Mouse (Mus musculus) yolk sac, embryonic 10.5 days (tissue): ENCODE measurements at regions not wholly inside any gene's neighbourhood (a gene's known extent, or its start where the extent isn't known, plus 50 kb on each side); places are given as distances from the start of the nearest gene placed in this dataset.
A peak's percentile ranks its signal among the peaks of the same experiment; 100 is the strongest.
"Not testable (repeated sequence)": the region's sequence is repeated elsewhere in the genome, so short reads cannot be mapped to it uniquely, and the experiment has no call there.

Experiments used
- DNase-seq: peaks from one replicate; pipeline ENCODE4 v3.0.0-alpha.2; 2017; ENCODE audit warnings: low spot score

DNA sequence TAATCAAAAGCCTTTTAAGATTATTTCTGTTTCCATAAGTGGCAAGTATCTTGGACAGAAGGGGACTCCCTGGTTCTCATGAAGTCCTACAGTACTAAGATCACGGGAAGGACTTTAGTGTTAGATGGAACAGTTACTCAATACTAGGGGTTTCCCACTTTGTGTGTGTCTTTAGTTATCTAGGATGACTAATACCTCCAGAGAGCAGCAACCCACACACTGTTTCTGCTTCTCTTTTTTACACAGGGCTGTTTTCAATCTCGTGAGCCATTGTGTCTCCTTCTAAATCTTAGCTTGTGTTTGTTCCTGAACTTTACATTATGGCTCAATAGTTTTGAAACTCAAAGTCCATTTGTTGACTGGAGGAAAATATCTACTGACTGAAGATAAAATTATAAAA, 496.5 kb upstream of the Impg1 start:
- no peak for DNase-seq

GRCm38 (mm10) chr9:80942991-80943390, 477.7 kb upstream of the Impg1 start:
- DNase-seq, result no peak

DNA sequence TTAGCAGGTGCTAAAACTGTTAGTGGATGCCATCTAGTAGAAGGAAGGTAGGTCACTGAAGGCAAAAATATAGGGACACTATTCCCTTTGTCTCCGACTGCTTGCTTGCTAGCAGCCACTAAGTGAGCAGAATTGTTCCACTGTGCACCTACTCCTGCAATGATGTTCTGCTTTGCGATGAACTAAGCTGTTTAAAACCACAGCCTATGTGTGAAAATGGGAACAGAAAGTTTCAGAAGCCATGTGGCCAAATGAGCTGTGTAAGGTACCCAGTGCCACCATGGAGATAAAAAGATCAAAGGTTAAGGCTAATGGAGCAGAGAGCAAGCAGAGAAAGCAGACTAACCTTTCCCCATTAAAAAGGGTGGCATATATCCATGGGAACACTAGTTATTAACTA, 476.1 kb upstream of the Impg1 start:
- DNase-seq, result no peak

- no peak for DNase-seq
Measured at GRCm38 (mm10) chr9:80938238-80938637, 473.0 kb upstream of the Impg1 start.

DNA sequence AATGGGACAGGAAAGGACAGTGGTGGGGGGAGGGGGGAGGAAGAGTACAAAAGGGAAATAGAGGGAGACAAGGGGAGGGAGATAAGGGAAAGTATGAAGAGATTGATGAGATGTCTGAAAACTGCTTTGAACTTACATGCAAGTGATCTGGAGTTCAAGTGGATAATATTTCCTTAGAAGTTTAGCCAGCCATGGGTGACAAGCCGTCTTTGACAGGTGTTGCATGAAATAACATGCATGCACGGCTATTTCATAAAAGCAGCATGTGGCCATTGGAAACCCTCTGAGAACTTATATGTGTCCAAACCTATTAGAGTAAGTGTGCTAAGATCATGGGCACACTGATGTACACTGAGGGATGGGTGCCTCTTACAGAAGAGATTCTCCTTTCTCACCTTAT, 465.3 kb upstream of the Impg1 start:
- no peak for DNase-seq

- no peak for DNase-seq
Measured at GRCm38 (mm10) chr9:80920304-80920703, 455.0 kb upstream of the Impg1 start.

GRCm38 (mm10) chr9:80913867-80914266, 448.6 kb upstream of the Impg1 start:
- no peak for DNase-seq

GRCm38 (mm10) chr9:80912177-80912576, 446.9 kb upstream of the Impg1 start:
- DNase-seq, result no peak

DNA sequence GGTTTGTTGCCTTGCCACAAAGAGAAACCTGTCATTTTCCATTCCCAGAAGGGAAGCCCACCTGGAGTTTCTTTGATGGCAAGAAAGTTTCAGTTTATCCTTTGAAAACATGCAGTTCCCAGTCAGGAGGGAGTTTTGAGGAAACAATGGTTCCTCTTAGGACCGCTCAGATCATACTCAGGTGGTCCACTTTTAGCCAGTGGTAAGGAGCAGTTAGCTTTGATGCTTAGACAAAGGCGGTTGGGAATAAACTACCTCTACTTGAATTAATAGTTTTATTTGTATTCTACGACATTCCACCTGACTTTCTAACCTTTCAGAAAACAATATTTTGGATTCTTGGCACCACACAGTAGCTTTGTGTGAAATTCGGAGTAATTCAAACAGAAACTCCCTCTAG, 401.5 kb upstream of the Impg1 start:
- DNase-seq, result no peak

DNA sequence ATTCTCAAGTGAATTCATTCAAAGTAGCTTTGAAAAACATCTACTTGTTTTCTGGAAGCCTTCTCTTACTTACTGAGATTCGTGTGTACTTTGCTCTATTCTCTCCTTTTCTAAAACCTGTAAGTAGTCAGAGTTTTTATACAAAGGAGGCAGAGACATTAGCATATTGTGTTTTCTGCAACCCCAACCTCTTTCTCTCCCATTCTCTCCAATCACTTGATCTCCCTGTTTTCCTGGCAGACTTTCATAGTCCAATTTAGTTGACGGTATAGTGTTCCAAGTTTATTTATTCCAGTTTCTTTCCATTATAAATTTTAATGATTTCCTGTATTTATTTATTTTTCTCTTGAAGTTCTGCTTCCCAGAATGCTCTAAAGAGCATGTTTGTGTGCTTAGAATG, 393.7 kb upstream of the Impg1 start:
- DNase-seq, result no peak

DNA sequence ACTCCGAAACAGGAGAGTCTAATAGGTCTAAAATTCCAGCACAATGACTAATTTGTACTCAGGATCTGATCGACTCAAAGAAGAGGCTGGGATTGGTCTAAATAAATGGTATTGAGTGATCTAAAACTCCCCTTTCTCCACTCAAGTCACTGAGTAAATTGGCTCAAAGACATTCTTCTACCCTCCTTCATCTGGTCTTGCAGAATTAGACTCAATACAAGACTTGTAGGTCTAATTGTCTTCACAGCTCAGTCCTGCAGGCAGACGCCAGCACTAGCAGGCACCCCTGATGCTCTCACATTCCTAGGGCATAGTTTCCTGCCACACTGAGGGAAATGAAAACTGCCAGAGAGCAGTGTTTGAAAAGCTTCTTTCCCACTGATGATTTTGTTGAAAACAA, 382.9 kb upstream of the Impg1 start:
- DNase-seq, result no peak

DNA sequence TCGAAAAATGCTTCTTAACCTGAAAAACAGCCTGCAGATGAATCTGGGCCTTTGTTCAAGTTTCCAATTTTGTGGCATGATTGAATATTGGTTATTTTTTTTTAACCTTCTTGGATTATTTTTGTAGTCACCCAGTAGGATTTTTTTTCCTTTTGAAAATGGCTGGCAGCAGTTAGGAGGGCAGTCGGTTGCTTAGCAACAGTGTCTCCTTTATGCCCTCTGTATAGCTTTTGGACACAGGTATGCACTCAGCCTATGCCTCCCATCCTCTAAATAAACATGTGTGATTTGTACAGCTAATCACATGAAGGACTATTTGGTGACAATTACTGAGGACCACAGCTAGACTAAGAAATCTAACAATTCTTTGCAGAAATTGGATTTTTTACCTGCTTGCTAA, 367.5 kb upstream of the Impg1 start:
- DNase-seq, result no peak

DNA sequence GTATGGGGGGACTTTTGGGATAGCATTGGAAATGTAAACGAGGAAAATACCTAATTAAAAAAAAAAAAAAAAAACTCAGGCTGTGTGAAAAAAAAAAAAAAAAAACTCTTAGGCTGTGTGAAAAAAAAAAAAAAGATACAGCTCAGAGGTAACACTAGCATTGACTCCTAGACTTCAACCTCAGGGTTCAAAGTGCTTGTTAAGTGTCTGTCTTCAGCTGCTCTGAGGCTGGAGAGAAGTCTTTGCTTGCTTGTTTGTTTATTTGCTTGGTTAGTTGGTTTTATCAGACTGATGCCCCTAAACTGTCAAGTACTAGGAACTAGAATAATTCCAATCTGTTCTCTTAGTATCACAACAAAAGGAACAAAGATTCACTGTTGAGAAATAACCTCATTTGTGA, 360.1 kb upstream of the Impg1 start:
- no peak for DNase-seq

DNA sequence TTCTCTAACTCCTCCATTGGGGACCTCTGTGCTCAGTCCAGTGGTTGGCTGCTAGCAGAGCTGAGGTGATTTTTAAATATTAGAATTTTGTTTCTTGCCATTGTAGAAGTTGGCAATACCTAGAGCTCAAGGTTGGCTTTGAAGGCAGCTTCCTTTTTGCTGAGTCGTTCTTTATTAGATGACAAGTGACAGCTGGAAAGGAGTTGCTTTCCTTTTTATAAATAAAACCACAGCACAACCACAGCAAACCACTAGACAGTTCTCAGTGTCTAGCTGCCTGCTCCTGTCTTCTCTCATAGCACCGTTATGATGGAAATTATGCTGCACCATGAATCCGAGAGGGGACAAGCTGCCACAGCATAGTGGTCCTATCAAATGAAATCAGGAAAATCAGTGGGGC, 354.8 kb upstream of the Impg1 start:
- DNase-seq, result no peak

DNA sequence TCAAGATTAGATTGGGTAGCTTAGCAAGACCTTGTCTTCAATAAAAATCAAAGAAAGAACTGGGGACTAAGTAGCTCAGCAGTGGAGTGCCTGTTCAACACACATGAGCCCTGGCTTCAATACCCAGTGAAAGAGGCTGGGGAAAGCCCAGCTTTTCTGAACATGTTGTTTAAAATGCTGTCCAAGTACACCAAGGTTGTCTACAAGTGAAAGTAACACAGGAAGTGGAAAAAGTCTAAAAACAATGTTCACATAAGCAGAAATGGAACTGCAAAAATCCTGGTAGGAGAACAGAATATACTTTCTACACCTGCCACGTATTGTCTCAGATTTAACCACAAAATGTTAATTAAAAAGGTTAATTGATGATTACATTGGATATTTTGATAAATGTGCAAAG, 353.8 kb upstream of the Impg1 start:
- DNase-seq, result no peak

DNA sequence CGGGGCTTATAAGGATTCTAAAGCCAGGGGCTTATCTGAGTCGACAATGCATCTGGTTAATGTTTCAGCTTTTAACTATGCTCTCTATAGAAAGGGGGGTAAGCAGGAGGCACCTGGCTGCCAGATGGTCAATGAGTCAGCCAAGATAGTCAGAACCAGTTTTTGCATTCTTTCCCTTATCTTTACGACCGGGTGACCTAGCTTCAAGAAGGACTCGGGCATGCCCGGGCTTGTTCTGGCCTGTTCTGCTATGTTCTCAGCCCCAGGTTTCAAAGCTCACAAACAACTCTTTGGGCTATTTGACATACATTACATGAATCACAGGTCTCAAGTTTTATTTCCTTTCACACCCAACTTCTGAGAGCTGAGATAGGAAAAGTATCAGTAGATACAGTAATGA, 348.6 kb upstream of the Impg1 start:
- DNase-seq, result peak; percentile 57

DNA sequence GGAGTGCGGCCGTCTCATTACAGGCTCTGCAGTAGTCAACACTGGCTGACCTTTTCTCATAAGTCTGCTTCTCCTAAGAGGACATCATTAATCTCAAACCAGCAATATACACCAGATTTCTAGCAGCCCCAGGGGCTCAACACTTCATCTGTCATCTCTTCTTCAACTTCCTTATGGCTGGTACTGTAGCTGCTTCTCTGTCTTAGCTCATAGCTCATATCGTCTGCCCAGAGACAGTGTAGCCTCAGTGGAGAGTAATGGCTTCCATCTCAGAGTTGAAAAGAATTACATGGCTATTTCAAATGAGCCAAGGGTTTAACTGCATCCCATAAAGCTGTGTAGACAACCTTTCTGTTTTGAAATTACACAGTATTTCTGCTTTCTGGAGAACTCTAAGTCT, 326.2 kb upstream of the Impg1 start:
- DNase-seq, result no peak

- DNase-seq, result no peak
Measured at GRCm38 (mm10) chr9:80774541-80774940, 309.3 kb upstream of the Impg1 start.

GRCm38 (mm10) chr9:80735806-80736205, 270.5 kb upstream of the Impg1 start:
- DNase-seq, result not testable (repeated sequence)

DNA sequence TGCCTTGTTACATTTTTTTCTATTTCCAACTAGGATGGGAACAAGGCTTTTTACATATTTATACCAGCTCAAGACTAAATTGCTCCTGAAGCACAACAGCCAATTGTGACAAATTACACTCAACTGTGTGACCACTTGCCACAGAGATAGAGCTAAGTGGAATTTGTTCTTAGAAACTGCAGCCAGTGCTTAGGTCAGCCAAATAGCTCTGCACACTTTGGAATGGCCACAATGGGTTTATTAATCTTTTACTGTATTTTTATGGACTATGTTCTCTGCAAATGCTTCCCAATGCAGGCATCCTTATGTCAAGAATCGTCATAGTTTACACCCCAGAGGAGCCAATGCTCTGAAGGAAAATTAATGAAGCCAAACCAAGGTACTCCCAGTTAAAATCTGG, 267.7 kb upstream of the Impg1 start:
- DNase-seq, result no peak

- no peak for DNase-seq
Measured at GRCm38 (mm10) chr9:80723638-80724037, 258.4 kb upstream of the Impg1 start.

DNA sequence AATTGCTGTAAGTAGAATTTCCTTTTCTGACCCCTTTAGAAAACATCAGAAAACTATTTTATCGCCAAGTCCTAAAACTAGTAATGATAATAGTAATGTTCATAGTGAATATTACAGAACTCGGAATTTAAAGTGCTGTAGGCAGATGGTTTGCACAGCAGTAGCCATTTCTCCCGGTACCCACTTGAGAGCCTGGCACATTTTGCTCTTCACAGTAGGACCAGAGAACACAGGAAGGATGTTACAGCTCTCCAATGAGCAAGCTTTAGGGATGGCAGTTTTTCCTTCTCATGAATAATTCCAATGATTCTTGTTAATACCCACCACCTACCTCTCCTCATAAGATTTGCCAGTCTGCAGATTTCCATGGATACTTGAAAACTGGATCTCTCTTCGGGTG, 253.2 kb upstream of the Impg1 start:
- DNase-seq, result no peak

DNA sequence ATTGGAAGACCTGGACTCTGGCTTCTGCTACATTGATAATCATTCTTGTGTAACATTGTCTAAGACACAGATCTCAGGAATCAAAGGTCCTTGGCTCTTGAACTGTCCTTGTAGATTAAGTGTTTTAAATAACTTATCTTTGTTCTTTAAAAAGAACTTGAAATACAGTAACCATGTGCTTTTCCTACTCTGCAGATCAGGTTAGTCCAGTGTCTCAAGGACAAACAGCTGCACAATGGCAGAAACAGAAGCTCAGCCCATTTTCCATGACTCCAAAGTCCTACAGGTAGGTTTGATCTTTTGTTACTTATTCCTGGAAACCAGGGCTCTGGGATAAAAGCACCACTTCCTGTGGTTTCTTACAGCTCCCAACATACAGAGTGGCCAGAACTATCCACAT, 244.5 kb upstream of the Impg1 start:
- no peak for DNase-seq

DNA sequence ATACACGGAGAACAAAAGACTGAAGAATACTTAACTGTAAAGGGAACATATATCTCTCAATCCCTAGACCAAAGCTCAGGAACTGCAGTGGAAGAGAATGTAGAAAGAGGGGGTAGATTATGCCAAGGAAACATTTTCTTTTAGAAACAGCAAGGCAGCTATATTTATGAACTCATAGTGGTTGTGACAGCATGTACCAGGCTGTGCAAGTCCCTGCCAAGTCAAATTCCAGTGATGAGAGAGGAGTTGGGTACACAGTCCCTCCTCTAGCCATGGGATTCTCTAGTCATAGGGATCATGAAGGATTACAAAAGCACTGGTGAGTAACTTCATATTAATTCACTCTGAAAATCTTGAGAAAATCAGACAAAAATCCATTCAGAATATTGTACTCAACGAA, 240.0 kb upstream of the Impg1 start:
- DNase-seq, result no peak

- DNase-seq, result no peak
Measured at GRCm38 (mm10) chr9:80697171-80697570, 231.9 kb upstream of the Impg1 start.
